Mouse (Mus musculus): ENCODE measurements around the gene Golga1.
A peak's percentile ranks its signal among the peaks of the same experiment; 100 is the strongest.

Gene Golga1

GRCm38 (mm10) chr2:39006149-39006730 lies 59.1 kb downstream of the Golga1 start:
- no peak for DNase-seq (ENCODE audit: low read depth, low spot score)

DNA sequence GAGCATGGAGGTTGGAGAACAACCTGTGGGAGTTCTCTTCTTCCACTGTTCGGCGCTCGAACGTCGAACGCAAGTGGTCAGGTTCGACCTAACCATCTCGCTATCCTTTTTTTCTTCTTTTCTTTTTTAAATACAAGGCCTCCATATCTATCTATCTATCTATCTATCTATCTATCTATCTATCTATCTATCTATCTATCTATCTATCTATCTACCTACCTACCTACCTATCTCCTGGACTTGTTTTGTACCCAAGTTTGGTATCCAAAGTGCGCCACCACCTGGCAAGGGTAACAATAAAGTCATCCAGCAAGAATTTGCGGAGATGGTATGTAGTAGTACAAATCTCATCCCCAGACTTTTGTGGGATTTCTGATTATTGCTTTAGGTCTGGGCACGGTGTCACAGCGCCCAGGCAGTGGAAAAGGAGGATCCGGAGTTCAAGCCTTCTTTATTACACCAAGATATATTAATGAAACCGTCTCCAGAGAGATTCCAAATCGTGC lies 59.7 kb downstream of the Golga1 start, which contains the start of gene Rpl35:
Gene Rpl35, minus strand, starts transcription at position 51 of the 506 bp plus-strand sequence.
- peak; percentile 58 for DNase-seq (ENCODE audit: low read depth, low spot score)

DNA sequence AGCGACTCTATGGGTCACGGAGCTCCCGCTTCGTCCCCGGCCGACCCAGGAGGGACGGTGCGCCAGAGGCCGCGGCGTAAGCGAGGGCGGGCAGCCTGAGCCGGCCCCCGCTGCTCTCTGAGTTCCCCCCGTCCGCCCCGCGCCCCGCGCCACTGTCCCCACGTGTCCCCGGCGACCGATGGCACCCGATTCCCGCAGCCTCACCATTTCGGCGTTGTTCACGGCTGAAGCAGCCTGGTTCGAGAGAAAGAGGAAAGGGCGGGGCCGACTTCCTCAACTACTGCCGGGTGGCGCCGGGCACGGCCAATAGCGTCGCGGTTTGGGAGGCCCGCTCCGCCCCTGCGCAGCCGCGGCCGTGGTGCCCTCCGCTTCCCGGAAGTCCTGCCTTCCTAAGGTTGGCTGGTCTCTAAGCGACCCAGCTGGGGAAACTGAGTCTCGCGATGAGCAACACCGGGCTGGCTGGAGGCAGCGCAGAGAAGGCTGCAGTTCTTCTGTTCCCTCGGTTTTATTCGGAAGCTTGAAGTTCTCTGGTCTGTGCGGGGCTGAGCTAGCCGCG lies 60.4 kb downstream of the Golga1 start, which contains the start of gene Arpc5l:
Gene Arpc5l, plus strand, starts transcription at position 469 of the 556 bp plus-strand sequence.
- peak; percentile 97 for DNase-seq (ENCODE audit: low read depth, low spot score)

GRCm38 (mm10) chr2:39004372-39004771 lies 61.0 kb downstream of the Golga1 start:
- peak; percentile 42 for DNase-seq (ENCODE audit: low read depth, low spot score)

GRCm38 (mm10) chr2:39003512-39003911 lies 61.8 kb downstream of the Golga1 start:
- no peak for DNase-seq (ENCODE audit: low read depth, low spot score)

DNA sequence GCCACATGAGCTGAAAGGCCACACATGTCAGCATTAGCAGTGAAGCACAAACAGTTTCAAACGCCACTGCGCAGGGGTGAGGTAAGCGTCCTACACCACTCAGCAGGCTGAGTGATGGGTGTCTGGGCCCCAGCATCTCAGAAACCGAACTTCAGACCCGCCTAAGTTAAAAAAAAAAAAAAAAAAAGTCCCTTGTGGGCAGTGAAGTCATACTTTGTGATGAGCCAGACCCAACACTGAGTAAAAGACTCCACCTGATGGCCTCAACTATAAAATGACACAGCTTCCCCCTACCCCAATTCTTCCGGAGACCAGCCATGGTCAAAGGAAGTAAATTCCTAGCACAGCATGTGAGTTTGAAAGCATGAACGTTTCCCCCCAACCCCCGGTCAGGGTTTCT lies 62.2 kb downstream of the Golga1 start:
- DNase-seq (ENCODE audit: low read depth, low spot score): no peak

GRCm38 (mm10) chr2:39001866-39002265 lies 63.5 kb downstream of the Golga1 start:
- no peak for DNase-seq (ENCODE audit: low read depth, low spot score)

DNA sequence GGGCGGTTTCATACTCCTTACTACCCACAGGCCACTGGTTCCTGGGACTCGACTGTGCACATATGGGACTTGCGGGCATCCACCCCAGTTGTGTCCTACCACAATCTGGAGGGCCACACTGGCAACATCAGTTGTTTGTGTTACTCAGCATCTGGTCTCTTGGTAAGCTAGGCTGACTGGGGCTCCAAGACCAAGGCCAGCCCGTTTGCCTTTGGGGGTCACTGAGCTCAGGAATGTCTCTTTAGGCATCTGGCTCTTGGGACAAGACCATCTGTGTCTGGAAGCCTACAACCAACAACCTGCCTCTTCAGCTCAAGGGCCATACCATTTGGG lies 64.8 kb downstream of the Golga1 start:
- no peak for DNase-seq (ENCODE audit: low read depth, low spot score)

GRCm38 (mm10) chr2:38999910-39000586 lies 65.3 kb downstream of the Golga1 start:
- no peak for DNase-seq (ENCODE audit: low read depth, low spot score)

DNA sequence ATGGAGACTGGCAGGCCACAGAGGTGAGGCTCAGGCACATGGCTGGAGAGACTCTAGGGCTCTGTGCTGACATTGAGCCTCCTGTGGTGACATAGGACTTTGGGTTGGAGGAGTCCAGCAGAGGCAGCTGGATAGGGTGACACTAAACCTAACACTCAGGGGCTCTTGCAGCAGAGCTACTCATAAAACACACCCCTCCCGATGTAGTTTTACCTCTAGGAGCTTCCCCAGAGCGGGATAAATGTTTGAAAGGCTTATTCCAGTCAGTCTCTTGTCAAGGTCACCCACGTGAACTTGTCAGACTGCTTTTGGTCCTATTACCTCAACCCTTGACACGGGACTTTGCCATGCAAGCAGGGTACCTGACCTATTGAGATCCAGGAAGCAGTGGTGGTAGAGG lies 66.0 kb downstream of the Golga1 start:
- DNase-seq (ENCODE audit: low read depth, low spot score): no peak

GRCm38 (mm10) chr2:38997386-38998374 lies 67.7 kb downstream of the Golga1 start, which contains the start of gene Wdr38:
Gene Wdr38, plus strand, starts transcription at chr2:38997476.
- peak; percentile 90 for DNase-seq (ENCODE audit: low read depth, low spot score)

DNA sequence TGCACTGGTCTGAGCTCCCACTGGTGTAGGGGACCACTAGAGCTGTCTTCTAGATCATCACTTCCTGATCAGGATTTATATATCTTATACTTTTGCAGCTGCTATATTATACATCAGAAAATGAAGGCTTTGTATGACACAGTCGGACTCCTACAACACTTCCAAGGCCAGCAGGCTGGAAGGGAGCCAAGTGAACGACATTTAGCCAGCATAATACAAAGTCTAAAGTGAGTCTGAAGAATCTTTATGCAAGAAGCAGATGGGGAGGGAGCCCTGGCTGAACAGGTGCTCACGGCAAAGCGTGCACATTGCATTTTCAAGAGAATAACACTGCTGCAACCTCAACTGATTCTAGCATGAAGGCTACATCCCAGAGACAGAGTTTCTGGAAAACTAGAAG lies 72.9 kb downstream of the Golga1 start:
- peak; percentile 53 for DNase-seq (ENCODE audit: low read depth, low spot score)

DNA sequence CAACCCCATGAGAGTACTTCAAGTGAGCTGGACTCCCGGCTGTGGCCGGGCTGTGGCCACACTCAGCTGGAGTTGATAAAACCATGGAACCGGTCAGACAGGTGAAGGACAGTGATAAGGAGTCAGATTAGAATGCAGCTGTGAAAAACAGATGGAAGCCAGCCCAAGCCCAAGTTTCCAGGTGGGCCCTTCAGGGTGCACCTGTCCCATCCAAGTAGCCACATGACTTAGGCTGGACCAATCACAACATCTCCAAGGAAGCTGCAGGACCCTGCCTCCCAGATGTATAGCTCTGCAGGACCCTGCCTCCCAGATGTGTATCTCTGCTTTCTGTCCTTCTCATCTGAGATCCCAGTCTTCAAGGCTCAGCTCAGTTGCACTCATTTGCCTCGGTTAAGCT lies 73.3 kb downstream of the Golga1 start:
- no peak for DNase-seq (ENCODE audit: low read depth, low spot score)

DNA sequence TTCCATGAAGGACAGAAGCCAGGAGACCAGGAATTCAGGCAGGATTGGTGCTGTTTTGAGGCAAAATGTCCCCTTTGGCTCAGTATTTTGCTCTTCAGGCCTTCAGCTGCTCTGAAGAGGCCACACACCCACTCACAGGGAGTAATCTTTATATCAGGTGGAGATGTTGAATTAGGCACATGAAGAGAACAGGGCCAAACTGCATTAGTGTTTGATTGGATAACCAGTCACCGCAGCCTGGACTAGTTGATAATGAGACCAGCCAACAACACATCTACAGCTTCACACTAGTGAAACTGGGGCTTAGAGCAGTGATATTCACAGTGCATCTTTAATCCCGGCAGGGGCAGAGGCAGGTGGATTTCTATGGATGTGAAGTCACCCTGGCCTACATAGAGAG lies 76.4 kb downstream of the Golga1 start:
- no peak for DNase-seq (ENCODE audit: low read depth, low spot score)

GRCm38 (mm10) chr2:38987803-38988510 lies 77.4 kb downstream of the Golga1 start:
- DNase-seq (ENCODE audit: low read depth, low spot score): no peak

GRCm38 (mm10) chr2:38987371-38987770 lies 78.0 kb downstream of the Golga1 start:
- no peak for DNase-seq (ENCODE audit: low read depth, low spot score)

DNA sequence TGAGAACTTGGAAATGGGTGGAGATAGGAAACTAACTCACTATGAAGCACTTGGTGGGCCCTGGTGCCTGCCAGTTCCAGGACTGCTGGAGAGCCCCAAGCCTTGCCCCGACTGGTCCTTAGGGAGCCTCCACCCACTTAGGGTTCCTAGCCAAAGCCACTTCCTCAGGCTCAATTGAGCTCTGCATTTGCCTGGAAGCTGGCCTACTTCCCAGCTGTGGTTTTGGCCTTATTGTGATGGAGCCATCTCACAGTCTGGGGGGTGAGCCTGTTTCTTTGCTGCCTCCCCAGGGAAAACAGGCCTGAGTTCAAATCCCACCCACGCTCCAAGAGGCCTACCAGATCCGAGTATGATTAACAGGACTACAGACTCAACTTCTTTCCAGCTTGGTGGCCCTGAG lies 78.8 kb downstream of the Golga1 start:
- no peak for DNase-seq (ENCODE audit: low read depth, low spot score)

DNA sequence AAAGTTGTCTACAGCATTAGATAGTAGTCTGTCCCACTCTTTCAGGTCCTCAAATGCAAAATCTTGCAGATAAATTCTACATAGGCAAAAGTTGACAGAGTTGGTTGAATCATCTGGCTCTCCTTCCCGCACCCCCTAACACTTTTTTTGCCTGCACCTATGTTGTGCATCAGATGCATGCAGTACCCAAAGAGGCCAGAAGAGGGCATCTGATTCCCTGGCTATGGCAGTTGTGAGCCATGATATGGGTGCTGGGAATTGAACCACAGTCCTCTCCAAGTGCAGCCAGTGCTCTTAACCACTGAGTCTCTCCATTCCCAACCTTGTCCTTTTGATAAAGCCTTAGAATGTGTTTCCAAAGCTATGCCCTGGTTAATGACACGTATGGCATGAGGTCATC lies 81.9 kb downstream of the Golga1 start:
- DNase-seq (ENCODE audit: low read depth, low spot score): no peak

- DNase-seq (ENCODE audit: low read depth, low spot score): no peak
Observed at GRCm38 (mm10) chr2:38977837-38978236, 87.5 kb downstream of the Golga1 start.

GRCm38 (mm10) chr2:38975941-38976805 lies 89.2 kb downstream of the Golga1 start:
- no peak for DNase-seq (ENCODE audit: low read depth, low spot score)

Measured in brain, adult 2 months (tissue).